Mouse (Mus musculus) forebrain, embryonic 16.5 days (tissue): Measurements from ENCODE around the gene Ano2. TPM values are rescaled to one million over a fixed set of nuclear protein-coding genes. Genes with fewer than 3 reads are reported as not detected.

Experiments
- ATAC-seq: fragments of 200-750 bp; cut with Nextera tagmentation; 2 replicates; pipeline ENCODE4 v1.8.0; 2017; ENCODE audit warnings: mild to moderate bottlenecking, moderate library complexity
- H3K27ac ChIP-seq: fragments of 300-500 bp; sonication (generic); 2 replicates; pipeline ENCODE4 v1.5.1; 2014; ENCODE audit warnings: low read length, control low read depth
- H3K27me3 ChIP-seq: fragments of 300-500 bp; sonication (generic); replicated peaks from 2 replicates; pipeline ENCODE4 v1.6.1; 2014; ENCODE audit warnings: low read length; ENCODE audit not compliant: control insufficient read depth, insufficient read depth
- H3K36me3 ChIP-seq: fragments of 300-500 bp; sonication (generic); 2 replicates; pipeline ENCODE4 v1.6.1; 2014; ENCODE audit not compliant: control insufficient read depth, insufficient read depth
- H3K4me1 ChIP-seq: fragments of 300-500 bp; sonication (generic); replicated peaks from 2 replicates; pipeline ENCODE4 v1.6.1; 2014; ENCODE audit warnings: low read length; ENCODE audit not compliant: control insufficient read depth, insufficient read depth
- H3K4me2 ChIP-seq: fragments of 300-500 bp; sonication (generic); 2 replicates; pipeline ENCODE4 v1.6.1; 2014; ENCODE audit warnings: mild to moderate bottlenecking, low read length, control low read depth
- H3K4me3 ChIP-seq: fragments of 300-500 bp; sonication (generic); replicated peaks from 2 replicates; pipeline ENCODE4 v1.5.1; 2014; ENCODE audit warnings: mild to moderate bottlenecking, low read length, control low read depth
- H3K9ac ChIP-seq: fragments of 300-500 bp; sonication (generic); replicated peaks from 2 replicates; pipeline ENCODE4 v1.6.1; 2014; ENCODE audit warnings: low read depth, low read length, control low read depth
- H3K9me3 ChIP-seq: fragments of 300-500 bp; sonication (generic); 2 replicates; pipeline ENCODE4 v1.6.1; 2016; ENCODE audit warnings: low read length; ENCODE audit not compliant: control insufficient read depth
- WGBS: fragments of 180-500 bp; shearing (Covaris S2); extraction: QIAGEN DNeasy Blood & Tissue Kit; methylation state at CpG from one replicate; pipeline ENCODE4 v1.1.7; 2014; 5-methylcytosine and 5-hydroxymethylcytosine counted together
- polyA plus RNA-seq: library from polyadenylated mRNA; unstranded; fragments of >200 nt; fragmentation: Nextera tagmentation; extraction: Ambion mirVana; gene quantifications from 2 replicates; pipeline ENCODE4 v1.2.1, GENCODE M21; 2015

Gene Ano2
- polyA plus RNA-seq, 1 experiment from 2014 or later, result 0.28 TPM

DNA sequence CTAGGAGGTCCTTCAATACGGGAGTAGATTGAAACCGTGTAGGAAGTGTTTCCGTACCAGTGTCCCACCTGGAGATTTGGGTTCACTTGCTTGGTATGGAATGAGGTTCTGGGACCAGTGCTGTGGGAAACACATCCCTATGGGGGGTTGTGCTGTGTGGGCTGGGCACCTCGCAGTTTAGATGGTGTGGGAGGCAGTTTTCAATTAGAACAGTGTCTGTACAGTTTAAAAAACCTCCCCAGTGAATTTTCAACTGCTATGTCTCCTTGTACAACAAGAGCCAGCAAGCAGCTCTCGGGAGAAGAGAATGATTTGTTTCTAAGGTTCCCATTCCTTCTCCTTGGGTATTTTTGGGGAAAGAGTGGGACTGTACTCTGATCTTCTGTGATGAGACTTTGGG lies 86.1 kb downstream of the Ano2 start:
- WGBS, result 82% methylated on average over 5 of the region's 5 CpGs
- H3K4me1 ChIP-seq, result no peaks in the 10 kb centered on the region
- H3K4me2 ChIP-seq, result no peak overlapping the region
- H3K36me3 ChIP-seq, result no peaks in the 10 kb centered on the region
- H3K27me3 ChIP-seq, result no peaks in the 10 kb centered on the region
- H3K4me3 ChIP-seq, result no peak overlapping the region
- ATAC-seq, result no peak
- no peak overlapping the region for H3K27ac ChIP-seq
- no peaks in the 10 kb centered on the region for H3K9me3 ChIP-seq
- no peak overlapping the region for H3K9ac ChIP-seq

DNA sequence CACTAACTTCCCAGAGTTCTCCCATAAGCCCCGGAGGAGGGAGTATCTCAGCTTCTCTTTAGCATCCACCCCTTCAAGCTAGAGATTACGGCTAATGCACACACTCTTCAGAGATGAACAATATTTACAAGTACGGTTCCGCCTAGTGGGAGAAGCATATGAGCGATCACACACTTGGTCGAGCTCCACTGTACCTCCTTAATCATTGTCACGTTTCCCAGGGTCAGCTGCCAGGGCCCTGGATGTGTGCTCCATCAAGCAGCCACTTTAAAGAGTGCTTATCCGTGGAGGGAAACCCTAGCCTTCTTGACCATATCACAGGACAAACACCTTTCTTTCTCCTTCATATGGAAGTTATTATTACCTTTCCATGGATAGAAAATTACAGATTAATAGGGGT lies 112.7 kb downstream of the Ano2 start:
- Histone ChIP-seq H3K4me3 (no peak overlapping the region), H3K27ac (no peak overlapping the region), H3K27me3 (no peaks in the 10 kb centered on the region), H3K9me3 (no peaks in the 10 kb centered on the region), H3K9ac (no peak overlapping the region), H3K36me3 (no peaks in the 10 kb centered on the region), H3K4me1 (no peaks in the 10 kb centered on the region), H3K4me2 (no peak overlapping the region)
- ATAC-seq, result no peak
- WGBS, result 83% methylated on average over 8 of the region's 8 CpGs

DNA sequence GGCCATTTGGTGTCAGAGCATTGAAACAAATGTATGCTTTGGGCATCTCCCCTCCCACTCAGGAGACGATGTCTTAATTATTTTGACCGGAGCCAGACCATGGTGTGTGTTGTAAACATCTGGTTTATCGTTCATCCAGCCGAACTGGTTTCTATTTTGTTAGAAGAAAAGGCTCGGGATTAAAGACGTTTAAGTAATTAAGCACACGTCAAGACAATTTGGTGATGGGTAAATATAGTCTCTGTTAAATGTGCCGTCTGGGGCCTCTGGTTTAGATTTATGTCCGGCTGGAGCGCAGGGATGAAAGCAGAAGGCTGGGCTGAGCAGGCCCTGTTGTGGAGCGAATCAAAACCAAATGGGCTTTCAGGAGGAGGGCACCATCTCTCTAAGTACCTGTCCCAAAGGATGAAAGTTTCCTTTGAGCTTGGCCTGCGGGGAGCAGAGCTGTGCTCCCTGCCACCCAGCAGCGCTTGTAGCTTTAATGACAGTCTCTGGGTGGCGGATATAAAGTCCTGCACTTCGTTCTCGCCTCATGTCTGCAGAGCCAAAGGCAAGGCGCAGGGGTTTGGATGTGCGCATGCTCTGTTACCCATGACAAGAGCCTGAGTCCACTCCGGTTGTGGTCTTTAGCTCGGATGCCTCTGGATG lies 113.3 kb downstream of the Ano2 start:
- no peaks in the 10 kb centered on the region for H3K9me3 ChIP-seq
- no peak overlapping the region for H3K4me2 ChIP-seq
- H3K4me1 ChIP-seq, result no peaks in the 10 kb centered on the region
- 28% methylated on average over 20 of the region's 20 CpGs for WGBS
- no peak overlapping the region for H3K4me3 ChIP-seq
- no peaks in the 10 kb centered on the region for H3K27me3 ChIP-seq
- ATAC-seq, result no peak
- no peak overlapping the region for H3K9ac ChIP-seq
- no peak overlapping the region for H3K27ac ChIP-seq
- H3K36me3 ChIP-seq, result no peaks in the 10 kb centered on the region

DNA sequence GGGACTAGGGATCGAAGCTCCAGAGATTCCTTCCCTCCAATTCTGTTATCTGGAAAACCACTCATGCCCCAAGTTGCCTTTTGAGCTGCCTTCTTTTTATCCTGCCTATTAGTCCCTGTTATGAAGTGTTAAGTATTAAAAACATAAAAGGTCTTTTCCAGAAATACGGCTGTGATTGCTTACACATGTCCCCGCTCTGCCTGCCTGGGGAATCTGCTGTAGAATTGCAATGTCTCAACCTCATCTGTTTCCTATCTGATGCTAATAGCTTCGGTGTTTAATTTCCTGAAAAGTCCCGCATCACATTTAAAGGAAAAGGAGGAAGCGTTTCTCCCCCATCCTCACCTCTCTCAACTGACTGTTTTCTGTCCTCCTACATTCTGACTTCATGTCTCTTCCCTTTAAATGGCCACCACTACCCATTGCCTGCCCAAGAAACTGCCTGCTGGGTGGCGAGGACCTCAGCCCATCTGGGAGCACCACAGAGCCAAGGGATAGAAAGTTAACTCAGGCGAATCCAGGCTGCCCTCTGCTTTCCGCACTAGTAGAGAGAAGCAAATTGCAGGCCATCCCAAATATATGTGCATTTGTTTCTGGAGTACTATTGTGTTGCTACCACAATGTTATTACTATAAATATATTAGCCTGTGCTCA lies 118.9 kb downstream of the Ano2 start:
- no peaks in the 10 kb centered on the region for H3K27me3 ChIP-seq
- no peak overlapping the region for H3K4me2 ChIP-seq
- H3K4me3 ChIP-seq, result no peak overlapping the region
- WGBS, result 88% methylated on average over 9 of the region's 9 CpGs
- no peak for ATAC-seq
- no peaks in the 10 kb centered on the region for H3K9me3 ChIP-seq
- H3K9ac ChIP-seq, result no peak overlapping the region
- H3K4me1 ChIP-seq, result no peaks in the 10 kb centered on the region
- no peak overlapping the region for H3K27ac ChIP-seq
- no peaks in the 10 kb centered on the region for H3K36me3 ChIP-seq

DNA sequence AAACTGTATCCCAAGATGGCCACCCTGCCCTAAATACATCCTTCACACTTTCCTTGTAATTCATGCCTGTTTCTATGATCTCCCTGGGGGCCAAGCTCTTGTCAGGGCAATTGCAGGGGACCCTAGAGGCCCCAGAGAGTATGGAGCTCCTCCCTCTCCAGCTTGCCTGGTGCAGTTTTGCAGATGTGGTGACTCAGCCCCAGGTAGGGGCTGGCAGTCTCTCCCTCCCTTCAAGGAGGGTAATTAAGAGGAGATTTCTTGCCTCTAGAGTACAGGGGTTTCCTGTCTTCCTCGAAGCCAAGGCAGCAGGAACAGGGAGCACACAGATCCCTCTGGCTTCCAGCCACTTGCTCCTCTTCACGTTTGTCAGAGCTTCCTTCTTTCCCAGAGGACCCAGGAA lies 121.2 kb downstream of the Ano2 start:
- no peaks in the 10 kb centered on the region for H3K36me3 ChIP-seq
- H3K4me2 ChIP-seq, result no peak overlapping the region
- no peak for ATAC-seq
- no peaks in the 10 kb centered on the region for H3K9me3 ChIP-seq
- H3K27me3 ChIP-seq, result no peaks in the 10 kb centered on the region
- no peaks in the 10 kb centered on the region for H3K4me1 ChIP-seq
- no peak overlapping the region for H3K9ac ChIP-seq
- 28% methylated on average over 2 of the region's 2 CpGs for WGBS
- H3K27ac ChIP-seq, result no peak overlapping the region
- H3K4me3 ChIP-seq, result no peak overlapping the region

DNA sequence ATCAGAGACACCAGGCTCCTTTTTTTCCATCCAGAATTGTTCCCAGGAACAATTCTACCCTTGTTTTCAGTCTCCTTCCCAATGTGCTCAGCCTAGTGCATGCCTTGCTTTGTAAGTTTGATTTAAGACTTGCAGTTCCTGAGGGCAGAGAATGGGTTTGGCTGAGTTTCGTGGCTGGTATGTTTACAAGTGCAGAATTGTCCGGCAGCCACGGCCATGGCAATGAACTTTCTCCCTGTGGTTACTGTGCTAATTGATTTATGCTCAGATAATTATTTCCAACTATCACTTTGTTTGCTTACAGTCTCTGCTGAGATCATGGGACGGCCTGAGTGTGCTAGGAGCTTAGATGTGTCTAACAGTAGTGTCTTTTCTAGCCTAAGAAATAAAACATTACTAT lies 147.9 kb downstream of the Ano2 start:
- Histone ChIP-seq H3K27me3 (no peaks in the 10 kb centered on the region), H3K9me3 (no peaks in the 10 kb centered on the region), H3K4me3 (no peak overlapping the region), H3K36me3 (no peaks in the 10 kb centered on the region), H3K4me1 (no peaks in the 10 kb centered on the region), H3K9ac (no peak overlapping the region), H3K4me2 (no peak overlapping the region), H3K27ac (no peak overlapping the region)
- 85% methylated on average over 4 of the region's 4 CpGs for WGBS
- no peak for ATAC-seq

DNA sequence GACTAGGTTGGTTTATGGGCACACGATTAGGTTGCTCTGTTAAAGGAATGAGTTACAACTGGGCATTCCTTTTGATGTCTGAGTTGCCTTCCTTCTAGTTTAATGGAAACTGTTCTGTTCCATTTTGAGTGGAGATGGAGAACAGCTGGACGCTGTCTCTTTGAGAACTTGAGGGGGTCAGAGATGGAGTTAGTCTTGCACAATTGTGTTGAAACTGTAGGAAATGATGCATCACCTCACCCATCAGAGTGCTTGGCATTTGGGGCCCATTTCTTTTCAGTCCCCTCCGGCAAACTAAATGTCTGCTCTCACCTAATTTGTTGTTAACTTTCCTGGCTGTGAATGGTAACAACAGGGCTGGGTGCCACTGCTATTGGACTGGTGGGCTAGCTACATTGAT lies 151.1 kb downstream of the Ano2 start:
- no peak overlapping the region for H3K27ac ChIP-seq
- no peaks in the 10 kb centered on the region for H3K27me3 ChIP-seq
- H3K4me2 ChIP-seq, result no peak overlapping the region
- H3K9ac ChIP-seq, result no peak overlapping the region
- no peaks in the 10 kb centered on the region for H3K36me3 ChIP-seq
- 89% methylated on average over 3 of the region's 3 CpGs for WGBS
- no peak for ATAC-seq
- no peak overlapping the region for H3K4me3 ChIP-seq
- H3K4me1 ChIP-seq, result no peaks in the 10 kb centered on the region
- no peaks in the 10 kb centered on the region for H3K9me3 ChIP-seq

DNA sequence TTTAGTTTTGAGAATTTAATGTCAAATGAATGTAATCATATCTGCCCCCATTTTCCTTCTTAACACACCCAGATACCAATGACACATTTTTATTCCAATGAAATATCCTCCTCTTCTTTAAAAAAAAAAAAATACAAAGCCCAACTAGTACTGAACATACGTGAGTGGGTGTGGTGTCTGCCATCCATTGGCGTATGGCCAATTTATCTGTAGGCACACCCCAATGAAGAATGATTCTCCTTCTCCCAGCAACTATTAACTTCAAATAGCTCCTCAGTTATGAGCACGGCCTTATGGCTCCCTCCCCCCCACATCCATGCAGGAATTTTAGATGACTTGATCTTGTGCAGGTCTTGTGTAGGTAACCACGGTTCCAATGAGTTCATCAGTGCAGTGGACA lies 161.0 kb downstream of the Ano2 start:
- ATAC-seq, result no peak
- Histone ChIP-seq H3K36me3 (no peaks in the 10 kb centered on the region), H3K4me2 (no peak overlapping the region), H3K9ac (no peak overlapping the region), H3K4me3 (no peak overlapping the region), H3K4me1 (no peaks in the 10 kb centered on the region), H3K9me3 (no peaks in the 10 kb centered on the region), H3K27me3 (no peaks in the 10 kb centered on the region), H3K27ac (no peak overlapping the region)
- WGBS, result 82% methylated on average over 4 of the region's 4 CpGs

DNA sequence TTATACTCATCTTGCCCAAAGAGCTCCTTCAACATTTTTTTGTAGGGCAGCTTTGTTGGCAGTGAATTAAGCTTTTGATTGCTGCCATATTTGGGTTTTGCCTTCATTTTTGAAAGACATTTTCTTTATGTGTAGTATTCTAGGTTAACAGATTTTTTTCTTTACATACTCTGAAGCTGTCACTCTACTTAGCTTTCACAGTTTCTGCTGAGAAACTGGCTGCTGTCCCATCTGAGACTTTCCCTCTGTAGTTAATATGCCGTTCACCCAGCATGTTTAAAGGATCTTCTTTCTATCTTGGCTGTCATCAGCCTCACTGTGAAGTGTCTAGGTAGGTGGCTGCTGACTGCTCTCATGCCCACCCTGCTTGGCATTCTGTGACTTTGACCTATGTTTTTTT lies 168.1 kb downstream of the Ano2 start:
- Histone ChIP-seq H3K27me3 (no peaks in the 10 kb centered on the region), H3K4me1 (no peaks in the 10 kb centered on the region), H3K4me3 (no peak overlapping the region), H3K9ac (no peak overlapping the region), H3K4me2 (no peak overlapping the region), H3K9me3 (no peaks in the 10 kb centered on the region), H3K36me3 (no peaks in the 10 kb centered on the region), H3K27ac (no peak overlapping the region)
- WGBS, result 46% methylated on average over 1 of the region's 1 CpGs
- peak; percentile 40; the same call in 1 of the 2 replicates for ATAC-seq

DNA sequence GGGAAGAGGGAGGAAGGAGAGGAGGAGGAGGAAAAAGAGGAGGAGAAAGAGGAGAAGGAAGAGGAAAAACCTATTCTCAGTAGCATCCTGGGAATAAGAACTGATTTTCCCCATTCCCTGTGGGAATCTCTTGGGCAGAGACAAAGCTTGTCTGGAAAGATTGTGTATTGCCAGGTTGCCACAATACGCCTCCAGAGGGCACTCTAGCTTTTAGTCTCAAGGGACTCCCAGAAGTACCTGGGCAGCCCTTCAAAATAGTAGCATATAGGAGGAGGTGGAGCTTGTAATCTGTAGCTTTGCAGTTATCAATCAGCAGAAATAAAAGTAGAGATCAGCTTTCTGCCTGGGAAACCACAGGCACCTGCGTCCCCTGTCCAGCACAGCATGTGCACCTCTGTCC lies 178.3 kb downstream of the Ano2 start:
- H3K27ac ChIP-seq, result no peak overlapping the region
- H3K9me3 ChIP-seq, result no peaks in the 10 kb centered on the region
- 14% methylated on average over 2 of the region's 2 CpGs for WGBS
- no peak overlapping the region for H3K9ac ChIP-seq
- H3K4me3 ChIP-seq, result no peak overlapping the region
- no peaks in the 10 kb centered on the region for H3K27me3 ChIP-seq
- no peak for ATAC-seq
- H3K4me1 ChIP-seq, result no peaks in the 10 kb centered on the region
- no peak overlapping the region for H3K4me2 ChIP-seq
- H3K36me3 ChIP-seq, result no peaks in the 10 kb centered on the region
